Mouse (Mus musculus): ENCODE results near the gene Gm12184. TPM values are rescaled to one million over a fixed set of nuclear protein-coding genes. Genes with fewer than 3 reads are reported as not detected.
"Not testable (repeated sequence)": the region's sequence is repeated elsewhere in the genome, so short reads cannot be mapped to it uniquely, and the experiment has no call there.

Gm12184 gene
- polyA plus RNA-seq, 1 experiment from 2014 or later = 4.4 TPM

- Histone ChIP-seq H3K9ac (replicated peaks; ENCODE audit: low read depth) (no peak overlapping the region), H3K27ac (ENCODE audit: low read length) (no peak overlapping the region), H3K36me3 (ENCODE audit: insufficient read depth, low read length) (no peaks in the 10 kb centered on the region), H3K9me3 (ENCODE audit: low read length) (no peaks in the 10 kb centered on the region), H3K27me3 (replicated peaks; ENCODE audit: insufficient read depth, low read length) (no peaks in the 10 kb centered on the region), H3K4me3 (ENCODE audit: low read depth, low read length) (no peak overlapping the region), H3K4me2 (replicated peaks; ENCODE audit: low read depth, low read length) (no peak overlapping the region), H3K4me1 (ENCODE audit: insufficient read depth, low read depth, low read length) (peaks cover 7% of the 10 kb centered on the region; the same call in 1 of the 2 replicates)
- DNase-seq (ENCODE audit: low spot score) (no peak), ATAC-seq (no peak)
- WGBS = 79% methylated on average over 4 of the region's 4 CpGs
- TF ChIP-seq EP300 (IDR thresholded peaks at IDR 0.05) = no peak
- peak; percentile 37; the same call in 1 of the 2 replicates for TF ChIP-seq CTCF (IDR thresholded peaks at IDR 0.05)
Observed at GRCm38 (mm10) chr11:48796290-48796689, 30.2 kb downstream of the Gm12184 start.

GRCm38 (mm10) chr11:48795221-48795620 is 31.2 kb downstream of the Gm12184 start:
- H3K4me1 ChIP-seq (ENCODE audit: insufficient read depth, low read depth, low read length) = peaks cover 5% of the 10 kb centered on the region; the same call in 1 of the 2 replicates
- H3K27ac ChIP-seq (ENCODE audit: low read length) = no peak overlapping the region
- no peaks in the 10 kb centered on the region for H3K9me3 ChIP-seq (ENCODE audit: low read length)
- 87% methylated on average over 7 of the region's 7 CpGs for WGBS
- no peak overlapping the region for H3K4me3 ChIP-seq (ENCODE audit: low read depth, low read length)
- no peak overlapping the region for H3K9ac ChIP-seq (replicated peaks; ENCODE audit: low read depth)
- ATAC-seq = no peak
- no peak overlapping the region for H3K4me2 ChIP-seq (replicated peaks; ENCODE audit: low read depth, low read length)
- no peak for DNase-seq (ENCODE audit: low spot score)
- H3K27me3 ChIP-seq (replicated peaks; ENCODE audit: insufficient read depth, low read length) = no peaks in the 10 kb centered on the region
- TF ChIP-seq EP300 (IDR thresholded peaks at IDR 0.05) = no peak
- TF ChIP-seq CTCF (IDR thresholded peaks at IDR 0.05) = no peak
- no peaks in the 10 kb centered on the region for H3K36me3 ChIP-seq (ENCODE audit: insufficient read depth, low read length)

GRCm38 (mm10) chr11:48793184-48793583 is 33.3 kb downstream of the Gm12184 start:
- 96% methylated on average over 3 of the region's 3 CpGs for WGBS
- TF ChIP-seq CTCF (IDR thresholded peaks at IDR 0.05) = no peak
- TF ChIP-seq EP300 (IDR thresholded peaks at IDR 0.05) = no peak

GRCm38 (mm10) chr11:48791894-48792293 is 34.6 kb downstream of the Gm12184 start:
- not testable (repeated sequence) for H3K27ac ChIP-seq (ENCODE audit: low read length); H3K4me2 ChIP-seq (replicated peaks; ENCODE audit: low read depth, low read length); H3K9ac ChIP-seq (replicated peaks; ENCODE audit: low read depth); H3K4me1 ChIP-seq (ENCODE audit: insufficient read depth, low read depth, low read length); ATAC-seq; H3K9me3 ChIP-seq (ENCODE audit: low read length); H3K27me3 ChIP-seq (replicated peaks; ENCODE audit: insufficient read depth, low read length); H3K36me3 ChIP-seq (ENCODE audit: insufficient read depth, low read length); H3K4me3 ChIP-seq (ENCODE audit: low read depth, low read length); DNase-seq (ENCODE audit: low spot score)
- 84% methylated on average over 9 of the region's 9 CpGs for WGBS

More at GRCm38 (mm10) chr11:48793184-48793583, 33.3 kb downstream of the Gm12184 start:
- Histone ChIP-seq H3K4me3 (ENCODE audit: low read depth, low read length) (no peak overlapping the region), H3K27ac (ENCODE audit: low read length) (no peak overlapping the region), H3K4me2 (replicated peaks; ENCODE audit: low read depth, low read length) (no peak overlapping the region), H3K9ac (replicated peaks; ENCODE audit: low read depth) (no peak overlapping the region), H3K27me3 (replicated peaks; ENCODE audit: insufficient read depth, low read length) (no peaks in the 10 kb centered on the region), H3K36me3 (ENCODE audit: insufficient read depth, low read length) (no peaks in the 10 kb centered on the region), H3K9me3 (ENCODE audit: low read length) (no peaks in the 10 kb centered on the region), H3K4me1 (ENCODE audit: insufficient read depth, low read depth, low read length) (peaks cover under 1% of the 10 kb centered on the region; the same call in 1 of the 2 replicates)
- no peak for ATAC-seq
- no peak for DNase-seq (ENCODE audit: low spot score)

GRCm38 (mm10) chr11:48790946-48791345 is 35.5 kb downstream of the Gm12184 start:
- DNase-seq (ENCODE audit: low spot score) = no peak
- Histone ChIP-seq H3K9ac (replicated peaks; ENCODE audit: low read depth) (no peak overlapping the region), H3K27me3 (replicated peaks; ENCODE audit: insufficient read depth, low read length) (no peaks in the 10 kb centered on the region), H3K27ac (ENCODE audit: low read length) (no peak overlapping the region), H3K9me3 (ENCODE audit: low read length) (no peaks in the 10 kb centered on the region), H3K4me3 (ENCODE audit: low read depth, low read length) (no peak overlapping the region), H3K4me2 (replicated peaks; ENCODE audit: low read depth, low read length) (no peak overlapping the region), H3K4me1 (ENCODE audit: insufficient read depth, low read depth, low read length) (no peaks in the 10 kb centered on the region), H3K36me3 (ENCODE audit: insufficient read depth, low read length) (no peaks in the 10 kb centered on the region)
- WGBS = 38% methylated on average over 8 of the region's 8 CpGs
- TF ChIP-seq EP300 (IDR thresholded peaks at IDR 0.05) = no peak
- TF ChIP-seq CTCF (IDR thresholded peaks at IDR 0.05) = no peak
- ATAC-seq = no peak

GRCm38 (mm10) chr11:48789973-48790823 is 36.3 kb downstream of the Gm12184 start:
- H3K4me1 ChIP-seq (ENCODE audit: insufficient read depth, low read depth, low read length) = no peaks in the 10 kb centered on the region
- H3K36me3 ChIP-seq (ENCODE audit: insufficient read depth, low read length) = no peaks in the 10 kb centered on the region
- H3K9ac ChIP-seq (replicated peaks; ENCODE audit: low read depth) = no peak overlapping the region
- no peaks in the 10 kb centered on the region for H3K27me3 ChIP-seq (replicated peaks; ENCODE audit: insufficient read depth, low read length)
- ATAC-seq = peak; percentile 80
- H3K9me3 ChIP-seq (ENCODE audit: low read length) = no peaks in the 10 kb centered on the region
- WGBS = 16% methylated on average over 20 of the region's 20 CpGs
- H3K4me2 ChIP-seq (replicated peaks; ENCODE audit: low read depth, low read length) = peak overlapping the region; percentile 34
- TF ChIP-seq CTCF (IDR thresholded peaks at IDR 0.05) (peak; percentile 89), EP300 (IDR thresholded peaks at IDR 0.05) (no peak)
- no peak overlapping the region for H3K4me3 ChIP-seq (ENCODE audit: low read depth, low read length)
- DNase-seq (ENCODE audit: low spot score) = peak; percentile 90
- H3K27ac ChIP-seq (ENCODE audit: low read length) = no peak overlapping the region
